Mouse (Mus musculus): ENCODE measurements around the gene Arl16. TPM values are rescaled to one million over a fixed set of nuclear protein-coding genes. Genes with fewer than 3 reads are reported as not detected.
A peak's percentile ranks its signal among the peaks of the same experiment; 100 is the strongest.

The Arl16 gene
- polyA plus RNA-seq, 1 experiment from 2014 or later = 64.2 TPM

DNA sequence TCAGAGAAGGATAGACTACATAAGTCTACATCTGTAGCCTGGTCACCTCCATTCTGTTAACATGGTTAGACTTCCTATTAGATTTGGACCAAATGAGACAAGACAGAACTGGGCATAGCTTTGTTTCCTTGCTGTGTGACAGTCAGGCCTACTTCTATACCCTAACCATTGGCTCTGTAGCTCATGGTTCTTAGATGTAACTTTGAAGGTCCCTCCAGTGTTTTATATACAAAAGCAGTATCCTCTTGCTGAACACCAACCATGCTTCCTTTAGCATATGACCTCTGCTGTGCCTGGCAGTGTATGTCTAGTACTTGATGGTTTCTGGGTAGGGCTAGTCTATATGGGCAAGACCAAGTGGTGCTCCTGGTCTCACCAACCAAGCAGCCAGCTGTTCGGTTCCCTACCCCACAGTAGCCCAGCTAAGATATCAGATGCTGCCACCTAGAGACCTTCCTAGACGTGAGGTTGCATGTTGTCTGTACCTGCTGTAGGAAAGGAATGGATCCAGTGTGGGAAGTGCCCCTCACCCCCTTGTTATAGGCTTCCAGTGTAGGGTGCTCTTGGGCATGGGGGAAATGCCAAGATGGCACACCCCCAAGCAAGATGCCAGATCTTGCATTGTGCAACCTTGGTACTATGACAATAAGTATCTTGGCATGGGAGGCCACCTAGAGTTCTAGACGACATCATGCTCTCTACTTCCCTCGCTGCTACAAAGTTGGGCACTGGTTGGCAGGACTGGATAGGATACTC is 23.1 kb upstream of the Arl16 start:
- Histone ChIP-seq H3K36me3 (peaks cover 45% of the 10 kb centered on the region), H3K4me1 (peaks cover 36% of the 10 kb centered on the region), H3K9ac (no peak overlapping the region; the same call in 1 of the 2 replicates), H3K27me3 (no peaks in the 10 kb centered on the region), H3K4me2 (replicated peaks) (peak overlapping the region; percentile 85), H3K9me3 (no peaks in the 10 kb centered on the region), H3K27ac (no peak overlapping the region), H3K4me3 (0 out of 2 replicates have a peak overlapping the region, but pooled peaks have one; percentile 95)
- WGBS = 34% methylated on average over 4 of the region's 4 CpGs
- no peak for ATAC-seq (ENCODE audit: insufficient number of reproducible peaks, insufficient read depth, low FRiP score, low TSS enrichment)

DNA sequence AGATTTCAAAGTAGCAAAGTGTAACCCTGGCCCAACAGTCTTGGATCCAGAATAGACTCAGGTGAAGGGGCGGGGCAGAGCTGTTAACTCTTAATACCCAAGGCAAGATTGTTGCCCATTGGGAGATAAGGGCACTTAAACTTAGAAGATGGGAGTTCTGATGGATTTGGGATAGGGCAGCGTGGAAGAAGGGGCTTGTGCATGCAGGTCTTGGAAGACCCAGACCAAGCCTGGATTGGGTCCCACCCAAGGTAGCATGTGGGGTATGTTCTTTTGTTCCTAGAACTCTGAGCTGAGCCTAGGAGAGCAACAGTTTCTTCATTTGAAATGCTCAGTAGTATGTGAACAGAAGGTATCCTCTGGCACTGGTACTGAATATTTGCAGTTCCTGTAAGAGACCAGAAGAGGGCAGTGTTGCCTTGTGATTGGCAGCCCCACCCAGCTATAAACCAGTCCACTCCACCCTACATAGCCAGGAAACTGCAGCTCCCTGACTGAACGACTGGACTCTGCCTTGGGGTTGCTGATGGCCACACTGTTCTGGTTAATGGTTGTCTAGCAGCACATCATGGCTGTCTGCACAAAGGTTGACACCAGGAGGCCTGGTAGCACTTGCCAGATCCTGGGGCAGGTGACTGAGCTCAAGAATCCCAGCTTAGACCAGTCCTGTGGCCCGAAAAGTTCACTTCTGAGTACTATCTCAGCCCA is 21.8 kb upstream of the Arl16 start:
- Histone ChIP-seq H3K4me2 (replicated peaks) (no peak overlapping the region), H3K9me3 (no peaks in the 10 kb centered on the region), H3K4me3 (no peak overlapping the region), H3K27me3 (no peaks in the 10 kb centered on the region), H3K27ac (0 out of 2 replicates have a peak overlapping the region, but pooled peaks have one; percentile 14), H3K4me1 (peaks cover 40% of the 10 kb centered on the region), H3K36me3 (peaks cover 34% of the 10 kb centered on the region), H3K9ac (no peak overlapping the region)
- ATAC-seq (ENCODE audit: insufficient number of reproducible peaks, insufficient read depth, low FRiP score, low TSS enrichment) = no peak
- 56% methylated on average over 4 of the region's 4 CpGs for WGBS

DNA sequence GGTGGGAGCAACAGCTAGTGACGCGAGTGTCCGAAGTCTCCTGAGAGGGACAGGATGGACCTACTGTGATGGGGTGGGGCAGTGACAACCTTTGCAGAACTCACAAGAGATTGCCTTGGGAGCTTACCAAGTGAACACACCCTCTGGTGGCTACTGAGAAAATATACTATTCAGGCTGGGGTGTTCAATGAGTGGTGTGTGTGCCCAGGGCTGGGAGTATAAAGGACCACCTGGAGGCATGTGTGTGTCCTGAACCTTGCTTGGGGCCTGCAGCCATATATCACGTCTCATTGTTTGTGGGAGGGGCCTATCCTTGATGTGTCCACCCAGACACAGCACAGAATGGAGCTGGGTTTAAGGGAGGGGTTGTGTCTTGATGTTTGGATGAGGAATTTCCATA is 21.1 kb upstream of the Arl16 start:
- no peak for ATAC-seq (ENCODE audit: insufficient number of reproducible peaks, insufficient read depth, low FRiP score, low TSS enrichment)
- peaks cover 36% of the 10 kb centered on the region for H3K36me3 ChIP-seq
- H3K4me2 ChIP-seq (replicated peaks) = no peak overlapping the region
- H3K9me3 ChIP-seq = no peaks in the 10 kb centered on the region
- 75% methylated on average over 4 of the region's 4 CpGs for WGBS
- no peak overlapping the region for H3K9ac ChIP-seq
- H3K4me1 ChIP-seq = peaks cover 43% of the 10 kb centered on the region
- H3K4me3 ChIP-seq = no peak overlapping the region
- no peaks in the 10 kb centered on the region for H3K27me3 ChIP-seq
- no peak overlapping the region for H3K27ac ChIP-seq

DNA sequence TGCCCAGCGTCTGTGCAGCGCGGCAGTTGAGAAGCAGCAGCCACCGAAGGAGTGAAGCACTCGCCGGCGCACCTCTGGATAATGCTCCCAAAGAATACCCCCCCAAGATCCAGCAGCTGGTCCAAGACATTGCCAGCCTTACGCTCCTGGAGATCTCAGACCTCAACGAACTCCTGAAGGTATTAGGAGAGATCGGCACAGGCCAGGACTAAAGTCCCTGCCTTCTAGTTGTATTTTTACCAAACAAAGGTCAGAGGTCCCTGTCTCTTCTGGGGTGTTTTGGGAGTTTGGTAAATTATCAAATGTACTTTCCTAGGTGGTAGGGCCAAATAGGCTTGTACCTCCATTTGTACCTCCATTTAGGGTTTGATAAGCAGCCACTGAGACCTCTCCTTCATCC is 17.8 kb upstream of the Arl16 start:
- peak overlapping the region; percentile 80 for H3K9ac ChIP-seq
- H3K36me3 ChIP-seq = peaks cover 67% of the 10 kb centered on the region
- peaks cover 23% of the 10 kb centered on the region for H3K4me1 ChIP-seq
- H3K27me3 ChIP-seq = no peaks in the 10 kb centered on the region
- peak overlapping the region; percentile 75 for H3K4me2 ChIP-seq (replicated peaks)
- H3K4me3 ChIP-seq = peak overlapping the region; percentile 87
- H3K9me3 ChIP-seq = no peaks in the 10 kb centered on the region
- ATAC-seq (ENCODE audit: insufficient number of reproducible peaks, insufficient read depth, low FRiP score, low TSS enrichment) = no peak
- H3K27ac ChIP-seq = no peak overlapping the region
- 8% methylated on average over 10 of the region's 10 CpGs for WGBS

DNA sequence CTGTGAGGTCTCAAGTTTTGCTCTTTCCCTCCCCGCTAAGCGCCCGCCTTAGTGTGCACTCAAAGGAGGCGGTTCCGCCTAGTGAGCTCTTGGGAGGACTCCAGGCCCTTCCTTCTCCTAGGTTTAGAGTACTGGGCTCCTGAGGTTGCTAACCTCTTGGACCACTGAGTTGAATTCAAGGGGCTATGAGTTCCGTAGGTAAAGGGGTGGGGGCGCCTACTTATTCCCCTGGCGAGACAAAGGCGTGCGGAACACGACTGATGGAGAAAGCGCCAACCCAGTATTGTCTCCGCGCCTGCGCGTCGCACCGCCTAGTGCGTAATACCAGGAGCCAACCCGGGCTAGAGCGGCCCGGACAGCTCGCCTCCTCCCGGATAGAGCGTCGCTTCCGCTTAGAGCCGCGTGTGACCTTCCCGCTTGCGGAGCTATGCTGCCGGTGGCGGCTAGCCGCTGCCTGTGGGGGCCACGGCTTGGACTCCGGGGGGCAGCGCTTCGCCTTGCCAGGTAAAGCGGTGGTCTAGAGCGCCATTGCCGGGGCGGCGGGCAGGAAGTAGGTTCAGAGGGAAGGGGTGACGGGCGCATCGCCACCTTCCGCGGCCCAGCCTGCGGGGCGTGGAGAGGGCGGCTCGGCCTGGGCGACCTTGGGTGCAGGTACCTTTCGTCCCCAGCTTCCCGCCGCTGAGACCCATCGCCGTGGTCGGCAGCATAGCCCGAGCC is 17.0 kb upstream of the Arl16 start, which contains the start of gene Mrpl12:
Mrpl12 (plus strand) TSS at position 349 of the 717 bp plus-strand sequence.
- WGBS = under 1% methylated on average over 58 of the region's 60 CpGs
- H3K4me3 ChIP-seq = peak within 1 kb of the TSS; percentile 87
- ATAC-seq (ENCODE audit: insufficient number of reproducible peaks, insufficient read depth, low FRiP score, low TSS enrichment) = peak; percentile 93
- H3K36me3 ChIP-seq = peaks cover 73% of the 10 kb centered on the region
- H3K9me3 ChIP-seq = no peaks in the 10 kb centered on the region
- H3K4me1 ChIP-seq = peaks cover 20% of the 10 kb centered on the region
- peak within 1 kb of the TSS; percentile 90 for H3K27ac ChIP-seq
- H3K27me3 ChIP-seq = no peaks in the 10 kb centered on the region
- H3K4me2 ChIP-seq (replicated peaks) = peak within 1 kb of the TSS; percentile 75
- H3K9ac ChIP-seq = peak within 1 kb of the TSS; percentile 80

DNA sequence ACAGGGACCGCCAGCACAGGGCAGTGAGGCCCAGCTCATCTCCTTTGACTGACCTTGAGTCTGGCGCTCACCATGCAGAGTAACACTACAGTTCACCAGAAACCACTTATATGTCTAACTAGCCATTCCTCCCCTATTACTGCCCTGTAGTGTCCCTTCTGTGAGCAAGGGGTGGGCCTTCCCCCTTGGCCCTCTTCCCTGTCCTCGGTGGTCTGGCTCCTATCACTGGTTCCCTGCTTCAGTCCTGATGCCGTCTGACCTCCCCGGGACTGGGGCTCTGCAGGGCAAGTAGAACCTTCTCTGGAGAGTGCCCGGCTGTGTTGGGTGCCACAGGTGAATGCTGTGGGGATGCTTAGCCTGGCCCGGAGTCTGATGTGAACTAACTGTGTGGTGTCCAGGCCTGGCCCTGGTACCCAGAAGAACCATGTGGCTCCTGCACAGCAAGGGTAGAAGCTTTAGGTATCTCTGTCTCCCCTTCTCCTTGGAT is 16.1 kb upstream of the Arl16 start:
- peak overlapping the region; percentile 80 for H3K9ac ChIP-seq
- peaks cover 17% of the 10 kb centered on the region for H3K4me1 ChIP-seq
- H3K27me3 ChIP-seq = no peaks in the 10 kb centered on the region
- H3K36me3 ChIP-seq = peaks cover 77% of the 10 kb centered on the region
- peak overlapping the region; percentile 75 for H3K4me2 ChIP-seq (replicated peaks)
- 87% methylated on average over 7 of the region's 7 CpGs for WGBS
- H3K4me3 ChIP-seq = peak overlapping the region; percentile 87
- H3K9me3 ChIP-seq = no peaks in the 10 kb centered on the region
- no peak for ATAC-seq (ENCODE audit: insufficient number of reproducible peaks, insufficient read depth, low FRiP score, low TSS enrichment)
- peak overlapping the region; percentile 90 for H3K27ac ChIP-seq

DNA sequence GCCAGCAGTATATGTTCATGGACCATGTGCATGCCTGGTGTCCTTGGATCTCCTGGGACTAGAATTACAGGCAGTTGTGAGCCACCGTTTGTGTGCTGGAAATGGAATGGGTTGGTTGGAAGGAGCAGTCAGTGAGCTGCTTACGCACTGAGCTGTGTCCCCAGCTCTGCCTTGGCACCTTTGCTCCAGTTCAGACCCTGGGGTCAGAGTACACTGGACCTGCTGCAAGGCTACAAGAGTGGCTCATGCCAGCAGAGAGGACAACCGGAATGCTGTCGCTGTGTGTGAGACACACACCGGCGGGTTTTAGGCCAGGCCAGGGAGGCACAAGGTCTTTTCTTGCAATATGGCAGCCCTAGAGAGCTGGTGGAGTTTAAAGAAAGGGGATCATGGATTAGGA is 4.6 kb upstream of the Arl16 start:
- H3K36me3 ChIP-seq = peaks cover 71% of the 10 kb centered on the region
- no peak for ATAC-seq (ENCODE audit: insufficient number of reproducible peaks, insufficient read depth, low FRiP score, low TSS enrichment)

DNA sequence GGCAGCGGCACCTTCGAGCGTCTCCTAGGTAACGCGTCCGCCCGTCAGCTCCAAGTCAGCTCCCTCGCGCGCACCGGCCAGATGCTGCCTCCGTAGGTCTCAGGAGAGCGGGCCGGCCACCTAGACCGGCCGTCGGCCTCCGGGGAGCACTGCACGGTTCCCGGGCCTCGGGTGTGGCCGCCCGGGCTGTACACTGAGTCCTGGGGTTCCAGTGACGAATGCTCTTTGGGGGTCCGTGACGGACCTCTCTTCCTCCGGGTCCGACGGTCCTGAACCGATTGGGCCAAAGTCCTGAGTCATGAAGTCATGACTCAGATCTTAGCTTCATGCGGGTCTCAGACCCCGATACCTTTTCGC is 307 bp upstream of the Arl16 start:
- under 1% methylated on average over 33 of the region's 33 CpGs for WGBS

More for the DNA sequence above, 4.6 kb upstream of the Arl16 start:
- 95% methylated on average over 6 of the region's 6 CpGs for WGBS
- Histone ChIP-seq H3K4me2 (replicated peaks) (no peak overlapping the region), H3K9me3 (no peaks in the 10 kb centered on the region), H3K27ac (no peak overlapping the region), H3K9ac (no peak overlapping the region), H3K27me3 (no peaks in the 10 kb centered on the region), H3K4me3 (no peak overlapping the region), H3K4me1 (peaks cover 9% of the 10 kb centered on the region)

DNA sequence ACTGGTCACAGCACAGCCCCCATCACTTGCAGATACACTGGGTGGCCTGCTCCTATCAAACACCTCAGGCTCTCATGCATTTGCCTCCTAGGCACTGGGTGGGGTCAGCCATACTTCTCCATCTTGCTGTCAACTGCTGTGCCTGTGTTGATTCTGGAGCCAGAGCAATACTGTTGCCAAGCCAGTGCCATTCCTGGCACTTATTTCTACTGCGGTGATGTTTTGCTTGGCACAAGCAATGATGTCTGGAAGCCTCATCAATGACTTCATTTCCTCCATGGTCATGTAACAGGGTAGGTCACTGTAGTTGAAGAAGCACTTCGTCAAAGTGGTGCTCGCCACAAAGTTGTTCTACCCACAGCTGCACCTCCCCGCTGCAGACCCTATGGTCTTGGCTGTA is 1.9 kb downstream of the Arl16 start:
- H3K4me1 ChIP-seq = peaks cover 23% of the 10 kb centered on the region
- H3K9me3 ChIP-seq = no peaks in the 10 kb centered on the region
- H3K27ac ChIP-seq = no peak overlapping the region
- 95% methylated on average over 4 of the region's 4 CpGs for WGBS
- H3K4me2 ChIP-seq (replicated peaks) = no peak overlapping the region
- H3K4me3 ChIP-seq = no peak overlapping the region
- peaks cover 57% of the 10 kb centered on the region for H3K36me3 ChIP-seq
- H3K27me3 ChIP-seq = no peaks in the 10 kb centered on the region
- no peak overlapping the region for H3K9ac ChIP-seq
- no peak for ATAC-seq (ENCODE audit: insufficient number of reproducible peaks, insufficient read depth, low FRiP score, low TSS enrichment)

More for the DNA sequence above, 307 bp upstream of the Arl16 start:
- H3K4me2 ChIP-seq (replicated peaks) = peak overlapping the region; percentile 91
- H3K9ac ChIP-seq = peak overlapping the region; percentile 84
- H3K27ac ChIP-seq = no peak overlapping the region
- peaks cover 57% of the 10 kb centered on the region for H3K36me3 ChIP-seq
- peak overlapping the region; percentile 90 for H3K4me3 ChIP-seq
- no peak for ATAC-seq (ENCODE audit: insufficient number of reproducible peaks, insufficient read depth, low FRiP score, low TSS enrichment)
- peaks cover 23% of the 10 kb centered on the region for H3K4me1 ChIP-seq
- H3K9me3 ChIP-seq = no peaks in the 10 kb centered on the region
- H3K27me3 ChIP-seq = no peaks in the 10 kb centered on the region

DNA sequence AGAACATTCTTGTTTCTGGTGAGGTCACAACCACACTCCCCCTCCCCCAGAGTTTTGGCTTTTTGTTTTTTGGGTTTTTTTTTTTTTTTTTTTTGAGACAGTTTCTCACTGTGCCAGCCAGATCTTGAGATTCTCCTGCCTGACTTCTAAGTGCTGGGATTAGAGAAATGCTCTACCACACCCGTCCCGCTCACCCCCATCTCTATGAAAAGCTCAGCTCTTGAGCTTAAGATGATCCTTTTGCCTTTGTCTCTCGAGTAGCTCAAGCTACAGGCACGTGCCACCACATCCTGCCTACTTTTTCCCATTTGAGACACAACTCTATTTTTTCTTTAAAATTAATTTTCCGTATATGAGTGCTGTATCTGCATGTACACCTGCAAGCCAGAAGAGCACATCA is 3.0 kb downstream of the Arl16 start:
- no peaks in the 10 kb centered on the region for H3K27me3 ChIP-seq
- H3K4me2 ChIP-seq (replicated peaks) = no peak overlapping the region
- H3K9ac ChIP-seq = no peak overlapping the region
- ATAC-seq (ENCODE audit: insufficient number of reproducible peaks, insufficient read depth, low FRiP score, low TSS enrichment) = no peak
- 90% methylated on average over 5 of the region's 5 CpGs for WGBS
- peaks cover 55% of the 10 kb centered on the region for H3K36me3 ChIP-seq
- H3K4me1 ChIP-seq = peaks cover 24% of the 10 kb centered on the region
- no peak overlapping the region for H3K27ac ChIP-seq
- H3K9me3 ChIP-seq = no peaks in the 10 kb centered on the region
- no peak overlapping the region for H3K4me3 ChIP-seq

DNA sequence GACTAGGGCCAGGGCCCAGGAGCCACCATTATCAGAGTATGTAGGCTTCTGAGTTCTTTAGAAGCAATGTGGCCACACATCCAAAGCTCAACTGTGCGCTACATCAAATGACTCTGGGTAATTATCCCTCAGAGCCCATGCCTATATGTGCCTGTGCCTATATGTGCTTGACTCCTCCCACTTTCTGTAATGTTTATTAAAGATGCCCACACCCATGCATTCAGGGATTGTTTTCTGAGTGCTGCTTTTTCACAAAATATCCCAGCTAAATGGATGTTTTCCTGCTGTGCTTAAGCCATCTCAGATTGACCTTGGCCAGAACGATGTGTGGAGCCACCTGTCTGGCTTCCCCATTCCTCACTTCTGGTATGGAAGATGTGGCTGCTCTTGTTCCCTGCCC is 3.9 kb downstream of the Arl16 start:
- Histone ChIP-seq H3K36me3 (peaks cover 57% of the 10 kb centered on the region), H3K9me3 (no peaks in the 10 kb centered on the region)
- WGBS = 86% methylated on average over 2 of the region's 2 CpGs

More for the DNA sequence above, 3.9 kb downstream of the Arl16 start:
- H3K27ac ChIP-seq = no peak overlapping the region
- H3K4me3 ChIP-seq = no peak overlapping the region
- ATAC-seq (ENCODE audit: insufficient number of reproducible peaks, insufficient read depth, low FRiP score, low TSS enrichment) = no peak
- no peak overlapping the region for H3K9ac ChIP-seq
- H3K27me3 ChIP-seq = no peaks in the 10 kb centered on the region
- peaks cover 29% of the 10 kb centered on the region for H3K4me1 ChIP-seq
- no peak overlapping the region for H3K4me2 ChIP-seq (replicated peaks)
